Mouse (Mus musculus) Muller cell, postnatal 12 days (primary cell): ENCODE measurements around the gene Med31.
"Not testable (repeated sequence)": the region's sequence is repeated elsewhere in the genome, so short reads cannot be mapped to it uniquely, and the experiment has no call there.

Experiments
- DNase-seq: peaks from one replicate; pipeline ENCODE4 v3.0.0-alpha.2; 2015; ENCODE audit errors: inconsistent ontology term

Med31 gene

GRCm38 (mm10) chr11:72203440-72203839 is 12.0 kb downstream of the Med31 start:
- no peak for DNase-seq

GRCm38 (mm10) chr11:72196506-72196905 is 18.9 kb downstream of the Med31 start:
- DNase-seq: no peak

GRCm38 (mm10) chr11:72194259-72194658 is 21.1 kb downstream of the Med31 start:
- DNase-seq: no peak

GRCm38 (mm10) chr11:72190857-72191256 is 24.5 kb downstream of the Med31 start:
- DNase-seq: no peak

- no peak for DNase-seq
Measured at GRCm38 (mm10) chr11:72184252-72184651, 31.1 kb downstream of the Med31 start.

- no peak for DNase-seq
Measured at GRCm38 (mm10) chr11:72181136-72181535, 34.3 kb downstream of the Med31 start.

- no peak for DNase-seq
Measured at GRCm38 (mm10) chr11:72180556-72180955, 34.8 kb downstream of the Med31 start.

GRCm38 (mm10) chr11:72176553-72176952 is 38.8 kb downstream of the Med31 start:
- DNase-seq: peak; percentile 73

- no peak for DNase-seq
Measured at GRCm38 (mm10) chr11:72175966-72176365, 39.4 kb downstream of the Med31 start.

GRCm38 (mm10) chr11:72174721-72175120 is 40.7 kb downstream of the Med31 start:
- no peak for DNase-seq

GRCm38 (mm10) chr11:72173506-72173905 is 41.9 kb downstream of the Med31 start:
- DNase-seq: no peak

GRCm38 (mm10) chr11:72171906-72172305 is 43.5 kb downstream of the Med31 start:
- DNase-seq: not testable (repeated sequence)

- DNase-seq: no peak
Measured at GRCm38 (mm10) chr11:72169871-72170270, 45.5 kb downstream of the Med31 start.

GRCm38 (mm10) chr11:72163198-72163597 is 52.2 kb downstream of the Med31 start:
- no peak for DNase-seq
